Mouse (Mus musculus) layer of hippocampus, postnatal 36 days (tissue): ENCODE measurements around the gene Rasgef1b. TPM values are rescaled to one million over a fixed set of nuclear protein-coding genes. Genes with fewer than 3 reads are reported as not detected.
"Not testable (repeated sequence)": the region's sequence is repeated elsewhere in the genome, so short reads cannot be mapped to it uniquely, and the experiment has no call there.

Experiments used
- DNase-seq, 2 experiments: peaks; one replicate each; pipeline ENCODE4 v3.0.0; 2022
- total RNA-seq, 2 experiments: library from RNA; stranded (reverse); gene quantifications; 2 replicates each; pipeline ENCODE4 v1.2.3; 2021

Rasgef1b gene
- total RNA-seq, 2 experiments from 2014 or later: 12.4 to 13.1 TPM

DNA sequence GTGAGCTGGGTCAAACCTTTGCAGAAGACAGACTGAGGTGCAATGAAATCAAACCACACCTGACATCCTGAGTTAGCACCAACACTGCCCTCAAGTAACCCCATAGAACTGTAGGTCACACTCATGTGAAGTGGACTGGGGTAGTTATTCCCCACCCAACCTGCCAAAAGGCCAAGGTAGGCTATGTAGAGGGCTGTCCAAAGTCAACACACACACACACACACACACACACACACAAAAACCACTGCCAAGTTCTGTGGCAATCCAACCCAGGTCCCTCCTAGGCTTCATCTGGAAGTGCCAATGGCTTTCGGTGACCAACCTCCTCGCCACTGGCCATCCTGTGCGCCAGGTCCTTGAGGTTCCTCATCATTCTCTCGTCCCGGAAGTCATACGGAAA, 488.4 kb downstream of the Rasgef1b start:
- DNase-seq: no peak

GRCm38 (mm10) chr5:99239677-99240076, 489.2 kb downstream of the Rasgef1b start:
- DNase-seq: no peak

GRCm38 (mm10) chr5:99238150-99238549, 490.7 kb downstream of the Rasgef1b start:
- DNase-seq: no peak

DNA sequence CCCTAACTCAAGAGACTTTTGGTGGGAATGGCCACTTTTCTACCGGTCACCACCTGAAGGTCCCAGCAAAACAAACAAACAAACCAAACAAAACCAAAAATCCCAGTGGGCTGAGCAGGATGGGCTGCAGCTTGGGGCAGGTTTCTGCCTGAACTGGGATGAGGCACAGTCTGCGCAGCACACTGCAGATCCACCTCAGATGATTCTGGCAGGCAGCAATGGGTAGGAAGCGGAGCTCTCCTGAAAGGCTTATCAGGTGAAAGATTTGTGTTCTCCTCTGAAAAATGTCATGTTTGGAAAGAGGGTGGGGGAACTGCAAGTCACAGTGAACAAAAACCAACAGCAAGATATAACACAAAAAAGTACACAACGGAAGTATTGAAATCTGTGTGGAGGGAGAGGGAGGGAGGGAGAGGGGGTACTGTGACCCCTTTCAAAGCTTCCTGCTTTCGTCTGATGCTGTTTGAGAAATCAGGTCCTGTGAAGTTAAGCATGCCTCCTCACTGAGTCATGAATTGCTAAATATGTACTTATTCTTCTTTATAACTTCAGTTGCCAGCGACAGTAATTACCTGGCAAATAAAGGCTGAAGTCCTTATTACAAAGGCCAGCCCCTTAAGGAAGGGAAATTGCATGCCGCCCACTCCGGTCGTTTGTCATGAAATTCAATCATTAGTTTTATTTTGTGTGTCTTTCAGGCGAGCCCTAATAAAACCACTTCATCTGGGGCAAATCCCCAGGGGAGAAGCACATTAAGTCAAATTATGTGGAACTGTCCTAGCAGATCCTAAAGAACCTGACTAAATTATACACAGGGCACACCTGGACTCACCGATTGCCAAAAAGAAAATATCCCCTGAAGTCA, 491.7 kb downstream of the Rasgef1b start:
- no peak for DNase-seq

GRCm38 (mm10) chr5:99236431-99236830, 492.4 kb downstream of the Rasgef1b start:
- no peak for DNase-seq

DNA sequence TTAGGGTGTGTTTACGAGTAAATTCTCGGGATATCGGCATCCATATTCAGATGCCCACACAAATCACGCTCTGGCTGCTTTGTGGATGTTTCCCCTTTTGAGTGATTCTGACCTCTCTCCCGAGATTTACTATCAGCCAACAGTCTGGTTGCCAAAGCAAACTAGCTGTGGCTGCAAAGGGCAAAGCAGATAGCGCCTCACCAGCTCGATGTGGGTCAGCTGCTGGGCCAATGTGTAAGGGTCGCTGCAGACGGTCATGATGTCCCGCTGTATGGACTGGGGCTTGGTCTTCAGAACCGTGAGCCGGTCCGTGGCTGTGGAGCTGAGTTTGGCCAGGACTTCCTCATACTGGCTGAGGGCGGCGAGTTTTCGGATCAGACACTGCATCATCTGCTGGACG, 494.6 kb downstream of the Rasgef1b start:
- DNase-seq: no peak

GRCm38 (mm10) chr5:99233176-99233575, 495.7 kb downstream of the Rasgef1b start:
- no peak for DNase-seq

GRCm38 (mm10) chr5:99232410-99232809, 496.5 kb downstream of the Rasgef1b start:
- no peak for DNase-seq

DNA sequence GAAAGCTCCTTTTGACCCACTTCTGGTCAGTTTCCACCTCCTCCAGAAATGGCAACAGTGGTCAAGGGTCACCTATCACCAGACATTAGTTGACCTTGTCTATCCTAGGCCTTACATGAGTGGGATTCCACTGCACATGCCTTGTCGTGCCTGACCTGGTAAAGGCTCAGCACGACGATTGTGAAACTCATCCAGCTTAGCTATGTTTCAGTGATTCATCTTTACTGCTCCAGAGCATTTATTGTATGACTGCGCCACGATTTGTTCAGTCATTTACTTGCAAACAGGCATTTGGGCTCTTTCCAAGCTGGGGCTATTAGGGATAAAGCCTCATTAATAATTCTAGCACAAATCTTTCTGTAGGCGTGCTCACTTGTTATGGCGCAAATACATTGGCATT, 498.4 kb downstream of the Rasgef1b start:
- DNase-seq: no peak

DNA sequence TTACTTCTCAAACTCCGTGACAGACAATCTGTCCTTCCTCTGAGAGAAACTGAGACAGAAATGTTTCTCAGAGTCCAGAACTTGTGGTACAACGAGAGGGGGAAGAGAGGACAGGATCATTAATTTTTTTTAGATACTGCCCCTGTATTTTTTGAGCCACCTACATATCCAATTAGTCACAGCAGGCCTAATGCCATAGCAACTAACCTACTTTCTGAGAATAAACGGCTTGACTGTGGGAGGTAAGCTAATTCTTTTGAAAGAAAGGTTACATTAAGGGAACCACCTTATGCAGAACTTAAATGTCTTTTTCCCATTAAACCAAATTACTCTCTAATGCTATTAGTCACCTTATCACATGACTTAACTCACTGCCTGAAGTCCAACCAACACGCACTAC, 501.5 kb downstream of the Rasgef1b start:
- no peak for DNase-seq

GRCm38 (mm10) chr5:99224571-99225011, 504.3 kb downstream of the Rasgef1b start:
- no peak for DNase-seq

DNA sequence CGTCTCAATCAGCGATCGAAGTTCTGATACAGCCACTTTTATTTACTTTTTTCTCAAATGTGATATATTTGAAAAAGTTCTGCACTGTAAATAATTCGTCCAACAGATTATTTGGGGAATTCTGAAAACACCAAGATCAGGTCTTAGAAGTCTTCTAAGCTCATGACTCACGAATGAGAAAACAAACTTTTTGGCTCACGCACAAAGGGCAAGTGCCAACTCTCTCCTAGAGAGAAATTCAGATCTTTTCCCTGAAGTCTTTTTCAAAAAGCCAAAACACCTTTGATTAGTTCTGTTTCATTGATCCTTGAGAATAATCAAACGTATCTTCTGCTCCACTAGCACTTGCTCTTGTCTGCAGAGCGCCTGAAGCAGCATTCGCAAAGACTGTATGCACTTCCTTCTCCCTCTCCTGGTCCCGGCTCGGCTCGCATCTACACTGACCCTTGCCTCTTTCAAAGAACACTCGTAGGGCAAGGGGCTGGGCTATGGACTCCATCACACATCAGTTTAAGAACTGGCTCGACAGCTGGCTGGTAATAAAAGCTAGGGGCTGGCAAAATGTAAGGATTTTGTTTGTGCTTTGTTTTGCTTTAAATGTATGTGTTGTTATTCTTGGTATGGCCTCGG, 504.9 kb downstream of the Rasgef1b start:
- no peak for DNase-seq

- DNase-seq: peak; percentile 24 to 25
These were observed 510.5 kb downstream of the Rasgef1b start for GRCm38 (mm10) chr5:99218385-99218784.

DNA sequence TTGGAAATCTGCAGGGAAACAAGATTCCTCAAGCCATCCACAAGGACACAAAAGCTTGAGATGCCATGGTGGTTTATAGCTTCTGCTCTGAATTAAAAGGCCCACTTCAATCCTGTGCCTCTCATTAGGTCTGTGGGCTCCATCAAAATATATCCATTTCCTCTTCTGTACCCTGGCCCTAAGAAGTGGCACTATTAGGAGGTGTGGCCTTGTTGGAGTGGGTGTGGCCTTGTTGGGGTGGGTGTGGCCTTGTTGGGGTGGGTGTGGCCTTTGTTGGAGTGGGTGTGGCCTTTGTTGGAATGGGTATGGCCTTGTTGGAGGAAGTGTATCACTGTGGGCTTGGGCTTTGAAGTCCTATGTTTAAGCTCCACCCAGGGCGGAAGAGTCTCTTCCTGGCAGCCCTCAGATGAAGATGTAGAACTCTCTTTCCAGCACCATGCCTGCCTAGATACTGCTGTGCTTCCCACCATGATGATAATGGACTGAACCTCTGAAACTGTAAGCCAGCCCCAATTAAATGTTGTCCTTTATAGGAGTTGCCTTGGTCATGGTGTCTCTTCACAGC, 512.2 kb downstream of the Rasgef1b start:
- not testable (repeated sequence) for DNase-seq

- DNase-seq: no peak
These were observed 513.4 kb downstream of the Rasgef1b start for GRCm38 (mm10) chr5:99215207-99216157.

DNA sequence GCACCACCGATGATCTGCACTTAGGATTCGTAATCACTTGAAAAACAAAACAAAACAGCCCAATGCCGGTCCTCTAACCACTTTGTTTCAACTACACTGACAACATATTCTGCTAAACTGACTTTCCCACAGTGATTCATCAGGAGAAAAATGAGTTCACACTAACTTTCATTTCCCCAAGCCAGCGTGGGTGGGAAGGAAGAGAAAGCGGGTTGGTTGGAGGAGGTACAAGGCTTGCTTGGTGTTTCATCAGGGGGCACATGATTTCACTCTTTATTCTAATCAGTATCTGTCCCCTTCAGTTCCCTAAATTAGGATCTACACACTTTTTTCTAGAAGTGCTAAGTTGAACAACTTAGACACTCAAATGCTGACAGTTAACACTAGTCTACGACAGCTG, 514.5 kb downstream of the Rasgef1b start:
- no peak for DNase-seq

GRCm38 (mm10) chr5:99213211-99213610, 515.7 kb downstream of the Rasgef1b start:
- DNase-seq: no peak

DNA sequence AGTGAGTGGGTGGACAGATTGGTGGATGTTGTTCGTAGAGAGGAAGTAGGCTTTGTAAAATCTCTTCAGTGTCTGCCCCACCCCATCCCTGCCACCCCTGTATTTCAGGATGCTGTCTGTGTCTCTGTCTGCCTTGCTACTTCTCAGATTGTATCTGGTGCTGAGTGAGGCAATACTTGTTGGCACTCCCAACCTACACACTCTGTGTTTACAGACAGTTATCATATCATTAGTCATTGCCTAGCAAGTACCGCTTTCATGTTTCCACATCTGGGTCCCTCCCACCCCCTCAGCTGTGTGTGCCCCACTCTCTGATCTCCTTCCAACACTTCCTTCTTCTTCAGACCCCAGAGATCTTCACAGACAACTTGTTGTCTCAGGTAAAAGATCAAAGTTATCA, 525.4 kb downstream of the Rasgef1b start:
- no peak for DNase-seq

GRCm38 (mm10) chr5:99202074-99202837, 526.6 kb downstream of the Rasgef1b start:
- DNase-seq: peak in 1 of 2 experiments; percentile 68

DNA sequence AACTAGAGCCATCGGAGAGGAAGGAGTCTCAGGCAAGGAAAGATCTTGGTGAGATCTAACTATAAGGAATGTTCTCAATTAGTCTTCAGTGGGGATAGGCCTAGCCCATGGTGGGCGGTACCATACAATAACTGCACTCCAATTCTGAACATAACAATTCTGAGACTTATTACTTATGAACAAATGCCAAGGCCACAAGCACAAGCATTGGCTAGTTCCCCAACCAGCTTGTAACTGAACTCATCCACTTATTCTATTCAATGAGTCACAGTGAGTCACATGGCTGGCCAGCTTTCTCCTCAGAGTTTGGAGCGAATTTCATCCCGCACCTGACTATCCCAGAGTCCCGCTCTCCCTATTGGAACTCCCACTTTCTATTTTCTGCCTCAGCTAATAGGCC, 533.4 kb downstream of the Rasgef1b start:
- DNase-seq: no peak
